Mouse (Mus musculus) mouse trophoblast stem cell (cell line): ENCODE data around the gene Babam2.

ENCODE experiments used
- in situ Hi-C, 2 experiments: fragments of 300-500 bp; cut with MseI, MboI; formaldehyde crosslinking; loops; 2 replicates in 1 of 2; 3 replicates in 1 of 2; pipeline ENCODE4 v1.15.1; 2025

Gene Babam2

GRCm38 (mm10) chr5:31713841-31714264, 16.4 kb downstream of the Babam2 start:
- in situ Hi-C loops = no loop called here

GRCm38 (mm10) chr5:31715486-31716150, 18.1 kb downstream of the Babam2 start:
- in situ Hi-C loops = no loop called here

DNA sequence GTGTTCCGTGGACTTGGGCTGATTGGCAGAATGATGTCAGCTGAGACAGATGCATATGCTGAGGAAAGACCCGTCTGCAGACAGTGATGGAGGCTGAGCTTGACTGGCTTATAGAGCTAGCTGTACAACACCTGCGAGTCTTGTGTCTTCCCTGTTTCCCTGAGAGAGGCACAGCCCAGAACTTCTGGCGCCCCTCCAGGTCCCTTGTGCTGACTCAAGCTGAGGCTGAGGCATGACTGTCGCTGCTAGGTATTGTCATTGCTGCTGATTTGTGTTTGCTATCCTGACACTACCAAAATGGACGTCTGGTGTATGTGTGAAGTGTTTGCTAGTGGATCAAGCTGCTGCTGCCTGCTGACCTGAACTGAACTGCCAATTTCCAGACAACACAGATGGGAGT, 27.0 kb downstream of the Babam2 start:
- in situ Hi-C loops = no loop called here

- in situ Hi-C loops = no loop called here
These were observed 28.4 kb downstream of the Babam2 start for GRCm38 (mm10) chr5:31725885-31726284.

- in situ Hi-C loops = no loop called here
These were observed 30.0 kb downstream of the Babam2 start for GRCm38 (mm10) chr5:31727456-31727855.

- in situ Hi-C loops = no loop called here
These were observed 35.3 kb downstream of the Babam2 start for GRCm38 (mm10) chr5:31732644-31733338.

DNA sequence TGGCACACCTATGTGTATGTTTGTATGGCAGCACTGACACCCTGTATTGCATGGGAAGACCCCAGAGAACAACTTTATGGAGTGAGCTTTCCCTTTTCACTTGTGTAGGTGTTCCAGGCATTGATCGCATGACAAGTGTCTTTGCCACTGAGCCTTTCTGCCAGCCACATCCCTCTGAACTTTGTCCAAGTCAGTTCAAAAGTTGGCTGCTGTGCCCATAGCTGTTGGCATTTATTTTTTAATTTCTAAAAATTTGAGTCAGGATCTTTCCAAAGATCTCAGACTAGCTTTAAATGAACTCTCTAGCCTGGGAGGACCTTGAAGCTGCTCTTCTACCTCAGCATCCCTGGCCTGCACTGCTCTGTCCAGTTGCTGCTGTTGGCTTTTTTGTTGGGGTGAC, 44.4 kb downstream of the Babam2 start:
- in situ Hi-C loops = no loop called here

DNA sequence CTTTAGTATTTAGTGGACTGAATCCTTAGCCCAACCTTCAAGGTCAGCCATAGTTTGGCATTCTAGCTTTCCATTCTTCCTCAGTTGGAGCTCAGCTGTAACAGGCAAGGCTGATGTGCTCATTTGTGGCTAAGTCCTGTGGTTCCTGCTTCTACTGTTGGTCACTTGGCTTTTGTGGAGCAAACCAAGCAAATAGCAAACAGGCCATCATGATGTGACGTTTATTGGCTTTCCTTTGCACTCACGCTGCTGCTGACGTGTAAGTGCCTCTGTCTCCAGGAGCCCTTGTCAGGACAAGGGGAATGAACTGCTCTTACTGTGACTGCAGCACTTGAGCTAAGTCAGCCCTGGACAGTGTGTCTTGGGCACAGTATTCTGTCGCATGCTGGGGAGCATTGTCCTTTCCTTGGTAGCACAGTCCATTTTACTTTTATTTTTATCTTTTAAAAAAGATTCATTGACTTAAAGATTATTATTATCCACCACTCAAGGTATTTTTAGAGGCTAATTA, 45.1 kb downstream of the Babam2 start:
- in situ Hi-C loops = no loop called here

GRCm38 (mm10) chr5:31749401-31749800, 51.9 kb downstream of the Babam2 start:
- in situ Hi-C loops = no loop called here

DNA sequence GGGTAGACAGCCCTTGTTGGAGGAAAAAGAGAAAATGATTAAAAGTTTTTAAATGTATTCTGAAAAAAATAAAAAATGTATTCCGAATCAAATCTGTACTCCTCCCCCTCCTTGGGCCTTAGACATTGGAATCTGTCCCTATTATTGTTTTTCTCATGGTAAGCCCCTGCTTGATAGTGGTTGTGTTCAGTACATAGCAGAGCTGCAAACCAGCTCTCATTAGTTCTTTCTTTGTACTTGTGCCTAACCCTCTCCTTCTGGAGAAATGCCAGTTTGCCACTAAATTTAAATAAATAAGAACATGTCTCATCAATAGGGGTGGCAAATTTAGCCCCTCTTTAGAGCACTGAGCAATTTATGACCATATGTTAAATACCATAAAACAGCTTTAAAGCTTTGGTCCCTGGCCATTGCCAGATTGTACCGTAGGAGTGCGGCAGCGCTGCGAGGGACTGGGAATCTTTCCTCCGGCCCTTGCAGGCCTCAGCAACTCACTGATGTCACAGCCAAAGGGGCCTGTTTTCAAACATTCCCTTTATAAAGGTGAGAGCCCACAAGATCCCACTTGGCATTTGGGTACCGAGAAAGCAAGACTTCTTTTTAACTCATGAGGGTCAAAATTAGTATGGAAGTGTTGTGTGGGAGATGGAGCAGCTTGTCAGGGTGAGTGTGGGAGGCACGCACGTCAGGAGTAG, 52.9 kb downstream of the Babam2 start:
- in situ Hi-C loops = no loop called here

DNA sequence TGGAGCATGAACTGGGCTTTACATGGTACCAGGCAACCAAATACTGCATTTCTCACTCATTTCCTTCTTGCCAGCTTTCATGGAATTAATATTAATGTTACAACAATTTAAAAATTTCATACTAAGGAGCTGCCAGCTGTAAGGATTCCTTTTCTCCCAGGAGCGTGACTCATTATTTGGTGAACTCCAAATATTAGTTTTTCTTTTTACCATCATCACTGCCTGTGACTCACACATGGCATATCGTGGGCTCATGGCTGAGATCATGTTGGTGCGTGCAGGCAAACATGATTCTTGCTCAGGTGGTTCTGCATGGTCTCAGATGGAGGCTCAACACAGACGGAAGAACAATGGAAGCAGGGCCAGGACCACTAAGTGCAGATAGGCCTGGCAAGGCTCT, 53.5 kb downstream of the Babam2 start:
- in situ Hi-C loops = no loop called here

- in situ Hi-C loops = no loop called here
These were observed 57.1 kb downstream of the Babam2 start for GRCm38 (mm10) chr5:31754634-31755033.

- in situ Hi-C loops = no loop called here
These were observed 57.8 kb downstream of the Babam2 start for GRCm38 (mm10) chr5:31755255-31755654.

DNA sequence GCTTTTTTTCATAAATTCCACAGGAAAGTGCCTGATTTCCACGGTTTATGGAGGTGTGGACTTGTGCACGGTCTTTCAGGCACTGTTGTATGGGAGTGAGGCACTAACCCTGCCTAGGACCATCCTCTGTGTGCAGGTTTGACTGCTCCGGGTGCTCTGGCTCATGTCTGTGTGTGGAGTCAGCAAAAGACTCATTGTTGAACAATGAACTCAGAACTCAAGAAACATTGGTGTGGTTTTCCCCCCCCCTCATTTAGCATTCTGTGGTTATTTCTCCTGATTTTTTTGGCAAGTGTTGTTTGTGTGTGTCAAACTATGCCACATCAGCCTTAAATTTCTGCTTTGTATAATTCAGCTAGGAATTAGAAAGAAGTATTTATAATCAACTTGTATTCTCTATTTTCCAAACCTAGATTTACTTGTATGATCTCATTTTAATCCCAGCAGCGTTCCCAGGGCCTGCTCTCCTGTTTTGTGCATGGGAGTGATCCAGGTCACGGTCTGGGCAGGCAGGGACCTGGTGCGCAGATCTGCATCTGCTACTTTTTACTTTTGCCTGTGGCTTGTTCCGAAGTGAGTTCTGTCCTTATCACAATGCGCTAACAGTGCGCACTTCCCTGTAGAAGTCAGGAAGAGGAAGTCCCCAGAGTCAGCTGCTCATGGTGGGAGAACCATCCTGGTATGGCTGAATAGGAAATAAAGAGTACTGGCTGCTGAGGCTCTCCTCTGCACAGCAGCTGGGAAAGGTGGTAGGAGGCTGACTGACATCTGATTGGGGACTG, 61.0 kb downstream of the Babam2 start:
- in situ Hi-C loops = no loop called here

DNA sequence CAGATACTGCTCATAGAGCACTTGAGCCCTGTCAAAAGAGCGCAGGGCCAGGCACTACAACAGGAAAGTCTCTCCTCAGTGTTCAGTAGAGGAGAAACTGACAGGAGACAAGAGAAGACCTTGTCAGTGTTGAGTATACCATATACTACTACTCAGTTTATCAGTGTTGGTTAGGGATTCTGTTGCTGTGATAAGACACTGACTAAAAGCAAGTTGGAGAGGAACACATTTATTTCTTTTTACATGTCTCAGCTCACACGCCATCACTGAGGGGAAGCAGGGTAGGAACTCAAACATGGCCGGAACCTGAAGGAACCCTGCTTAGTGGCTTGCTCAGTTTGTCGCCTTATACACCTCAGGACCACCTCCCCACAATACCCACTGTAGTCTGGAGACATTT, 64.4 kb downstream of the Babam2 start:
- in situ Hi-C loops = no loop called here

DNA sequence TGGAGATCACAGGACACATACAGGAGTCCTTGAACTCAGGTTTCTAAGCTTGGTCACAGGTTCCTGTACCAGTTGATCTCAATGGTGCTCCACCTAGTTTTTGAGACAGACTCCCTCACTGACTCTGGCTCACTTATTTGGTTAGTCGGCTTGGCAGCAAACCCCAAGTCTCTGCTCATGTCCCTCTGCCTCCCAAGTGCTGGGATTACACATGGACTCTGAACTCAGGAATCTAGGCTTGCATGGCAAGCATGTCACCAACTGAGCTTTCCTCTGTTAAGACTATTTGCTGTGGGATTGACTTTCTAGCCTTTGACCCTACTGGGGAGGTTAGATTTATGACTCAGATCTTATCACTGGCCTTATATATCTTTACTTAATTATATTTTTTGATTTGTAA, 65.3 kb downstream of the Babam2 start:
- in situ Hi-C loops = no loop called here

GRCm38 (mm10) chr5:31765824-31766223, 68.3 kb downstream of the Babam2 start:
- in situ Hi-C loops = no loop called here

DNA sequence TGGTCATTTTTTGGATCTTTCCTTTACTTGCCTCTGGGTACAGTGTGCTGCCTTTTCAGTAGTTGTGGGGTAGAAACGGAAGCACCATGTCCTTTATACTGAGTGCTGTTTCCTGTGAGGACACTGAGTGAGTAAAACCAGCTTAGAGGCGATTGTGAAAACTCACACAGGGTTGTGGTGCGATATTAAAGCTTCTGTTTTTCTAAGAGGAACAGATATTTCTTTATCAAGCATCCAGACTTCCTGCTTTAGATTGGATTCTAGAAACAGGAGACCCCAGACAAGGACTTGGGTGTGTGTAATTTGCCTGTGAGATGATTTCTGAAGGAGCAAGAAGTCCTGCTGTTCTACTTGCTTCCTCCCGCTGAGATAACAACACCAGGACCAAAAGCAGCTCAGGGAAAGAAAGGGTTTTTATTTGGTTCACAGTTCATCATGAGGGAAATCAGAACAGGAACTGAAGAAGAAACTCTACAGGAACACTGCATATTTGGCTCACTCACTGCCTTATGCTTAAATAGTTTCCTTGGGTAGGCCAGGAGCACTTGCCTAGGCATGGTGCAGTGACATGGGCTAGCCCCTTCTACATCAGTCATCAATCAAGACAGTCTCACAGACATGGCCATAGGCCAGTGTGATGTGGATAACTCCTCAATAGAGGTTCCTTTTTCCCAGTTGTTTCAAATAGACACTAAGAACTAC, 69.5 kb downstream of the Babam2 start:
- in situ Hi-C loops = no loop called here

DNA sequence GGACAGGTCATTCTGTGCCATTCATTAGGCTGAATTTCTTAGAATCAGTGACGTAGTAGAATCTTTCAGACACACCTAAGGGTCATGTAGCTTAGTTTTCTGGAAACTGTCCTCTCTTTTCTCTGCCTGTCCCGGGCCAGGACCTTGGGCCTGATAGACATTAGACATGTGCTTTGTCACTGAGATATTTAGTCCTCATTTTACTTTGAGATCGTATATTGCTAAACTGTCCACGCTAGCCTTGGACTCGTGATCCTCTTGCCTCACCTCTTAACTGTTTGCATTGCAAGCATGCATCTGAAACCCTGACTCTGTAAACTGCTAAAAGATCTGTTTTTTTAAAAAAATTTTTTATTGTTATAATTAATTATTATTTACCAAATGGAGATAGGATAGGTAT, 74.0 kb downstream of the Babam2 start:
- in situ Hi-C loops = no loop called here

GRCm38 (mm10) chr5:31771921-31772320, 74.4 kb downstream of the Babam2 start:
- in situ Hi-C loops = no loop called here

DNA sequence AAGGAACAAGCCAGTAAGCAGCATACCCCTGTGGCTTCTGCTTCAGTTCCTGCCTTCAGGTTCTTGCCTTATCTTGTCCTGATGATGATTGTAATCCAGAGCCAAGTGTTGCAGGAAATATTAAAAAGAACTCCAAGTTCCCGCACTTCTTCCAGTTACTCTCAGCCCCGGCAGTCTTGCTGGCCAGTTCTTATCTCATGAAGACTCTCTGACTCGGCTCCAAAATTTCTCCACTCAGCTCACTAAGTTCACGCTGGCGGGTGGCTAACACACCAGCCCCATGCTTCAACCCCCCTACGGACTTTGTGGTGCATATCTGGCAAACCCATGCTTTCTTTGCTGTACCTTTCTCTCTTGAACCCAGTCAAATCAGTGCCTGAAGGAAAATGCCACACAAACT, 77.5 kb downstream of the Babam2 start:
- in situ Hi-C loops = no loop called here
